Mouse (Mus musculus) C2C12 (cell line): ENCODE measurements around the gene Ppp1r1b. TPM values are rescaled to one million over a fixed set of nuclear protein-coding genes. Genes with fewer than 3 reads are reported as not detected.

Experiments used
- H3K27me3 ChIP-seq: one replicate; pipeline ENCODE4 v1.6.1; 2011; ENCODE audit not compliant: control insufficient read depth, insufficient read depth, insufficient read length
- H3K36me3 ChIP-seq: one replicate; pipeline ENCODE4 v1.6.1; 2011; ENCODE audit not compliant: control insufficient read depth, insufficient read depth
- H3K4me3 ChIP-seq: one replicate; pipeline ENCODE4 v1.5.1; 2011; ENCODE audit warnings: mild to moderate bottlenecking, control low read depth; ENCODE audit not compliant: poor library complexity, insufficient read depth, severe bottlenecking
- H3K79me2 ChIP-seq: one replicate; pipeline ENCODE4 v1.6.1; 2011; ENCODE audit not compliant: control insufficient read depth, insufficient read depth
- H3K79me3 ChIP-seq: one replicate; pipeline ENCODE4 v1.6.1; 2011; ENCODE audit warnings: low read depth, control low read depth
- H3ac ChIP-seq: one replicate; pipeline ENCODE3; 2011; ENCODE audit warnings: low read depth; ENCODE audit not compliant: control insufficient read depth, insufficient read length
- CEBPB ChIP-seq: IDR thresholded peaks from one replicate; pipeline ENCODE4 v1.6.1; 2011; ENCODE audit warnings: low read depth, mild to moderate bottlenecking, control low read depth, moderate library complexity
- CTCF ChIP-seq: IDR thresholded peaks from one replicate; pipeline ENCODE4 v1.5.1; 2011; ENCODE audit not compliant: control insufficient read depth, insufficient read depth, insufficient read length
- FOSL1 ChIP-seq: IDR thresholded peaks from one replicate; pipeline ENCODE4 v1.8.0; 2011; ENCODE audit warnings: mild to moderate bottlenecking, low read length; ENCODE audit not compliant: poor library complexity, insufficient read depth, severe bottlenecking
- MAX ChIP-seq: IDR thresholded peaks from one replicate; pipeline ENCODE4 v1.6.1; 2011; ENCODE audit warnings: mild to moderate bottlenecking, control low read depth
- MYOD1 ChIP-seq: IDR thresholded peaks from one replicate; pipeline ENCODE4 v1.6.1; 2011; ENCODE audit warnings: low read depth; ENCODE audit not compliant: control insufficient read depth, insufficient read length
- MYOG ChIP-seq: IDR thresholded peaks from one replicate; pipeline ENCODE4 v1.6.1; 2011; ENCODE audit not compliant: control insufficient read depth, insufficient read length; ENCODE audit errors: extremely low read depth
- USF1 ChIP-seq: IDR thresholded peaks from one replicate; pipeline ENCODE4 v1.6.1; 2011; ENCODE audit warnings: low read depth, mild to moderate bottlenecking, control low read depth, moderate library complexity
- polyA plus RNA-seq: library from polyadenylated mRNA; unstranded; fragments of >200 nt; fragmentation: generic; extraction: Trizol; gene quantifications from one replicate; pipeline ENCODE4 v1.2.1, GENCODE M21; 2012; ENCODE audit warnings: missing spikeins

The Ppp1r1b gene
- polyA plus RNA-seq, 1 experiment = 0.28 TPM

DNA sequence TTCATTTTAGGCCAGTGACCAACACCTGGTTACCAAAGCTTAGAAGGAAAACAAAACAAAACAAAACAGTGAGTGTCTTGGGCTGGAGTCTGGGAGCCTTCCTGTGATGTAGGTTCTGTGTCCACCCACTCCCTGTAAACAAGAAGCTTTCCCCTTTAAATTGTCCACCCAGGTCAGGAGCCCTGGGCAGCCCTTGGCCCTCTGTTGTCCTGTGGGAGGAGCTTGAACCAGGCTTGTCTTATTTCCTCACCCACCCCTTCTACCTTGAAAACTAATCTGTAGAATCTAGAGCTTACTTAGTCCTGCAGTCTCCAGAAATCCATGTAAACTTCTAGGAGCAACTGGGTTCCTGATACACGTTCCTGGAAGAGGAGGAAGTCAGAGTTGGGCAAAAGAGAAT, 26.0 kb upstream of the Ppp1r1b start:
- TF ChIP-seq CTCF = no peak
- TF ChIP-seq USF1 = no peak
- TF ChIP-seq FOSL1 = no peak
- no peak for TF ChIP-seq MYOD1
- TF ChIP-seq MYOG = no peak
- TF ChIP-seq MAX = no peak
- TF ChIP-seq CEBPB = no peak
- Histone ChIP-seq H3K4me3 (no peak overlapping the region), H3K79me2 (no peaks in the 10 kb centered on the region), H3K36me3 (no peaks in the 10 kb centered on the region), H3ac (no peak overlapping the region), H3K79me3 (no peaks in the 10 kb centered on the region), H3K27me3 (peaks cover 91% of the 10 kb centered on the region)

DNA sequence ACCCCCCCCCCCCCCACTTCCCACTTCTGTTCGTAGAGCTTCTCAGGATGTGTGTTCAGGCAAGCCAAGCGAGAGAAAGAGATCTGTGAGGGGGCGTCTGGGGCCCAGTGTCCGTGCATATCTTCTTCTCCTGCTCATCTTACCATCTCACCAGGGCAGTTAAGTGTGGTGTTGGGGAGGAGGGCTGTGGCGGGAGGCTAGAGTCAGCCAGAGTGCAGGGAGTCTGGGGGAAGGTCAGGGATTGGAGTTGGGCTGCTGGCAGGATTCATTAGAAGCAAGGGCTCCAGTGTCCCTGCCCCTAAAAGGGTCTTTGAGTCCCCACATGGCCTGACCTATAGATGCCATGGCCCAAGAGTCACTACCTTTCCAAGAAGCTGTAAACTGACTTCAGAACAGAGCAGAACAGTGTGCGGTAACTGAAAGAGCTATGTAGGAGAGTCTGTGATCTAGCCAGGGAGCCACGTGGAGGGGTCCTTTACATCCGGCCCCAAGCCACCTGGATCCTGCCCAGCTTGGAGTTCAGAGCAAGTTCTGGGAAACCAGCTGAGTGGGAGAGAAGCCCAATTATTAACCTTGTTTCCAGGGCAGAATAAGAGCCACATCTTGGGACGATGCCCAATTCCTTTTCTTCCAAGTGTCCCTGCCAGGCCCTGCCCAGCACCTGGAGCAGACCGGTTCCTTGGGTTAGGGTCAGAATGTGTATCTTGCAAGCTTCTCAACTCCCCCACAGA, 24.9 kb upstream of the Ppp1r1b start:
- Histone ChIP-seq H3K4me3 (no peak overlapping the region), H3ac (no peak overlapping the region), H3K79me3 (no peaks in the 10 kb centered on the region), H3K36me3 (no peaks in the 10 kb centered on the region), H3K27me3 (peaks cover 91% of the 10 kb centered on the region), H3K79me2 (no peaks in the 10 kb centered on the region)
- TF ChIP-seq MYOG (no peak), USF1 (no peak), FOSL1 (no peak), CTCF (no peak), CEBPB (no peak), MYOD1 (no peak), MAX (no peak)

- Histone ChIP-seq H3K4me3 (no peak overlapping the region), H3ac (no peak overlapping the region), H3K36me3 (no peaks in the 10 kb centered on the region), H3K27me3 (peaks cover 91% of the 10 kb centered on the region), H3K79me3 (no peaks in the 10 kb centered on the region), H3K79me2 (no peaks in the 10 kb centered on the region)
- no peak for TF ChIP-seq FOSL1
Observed at GRCm38 (mm10) chr11:98323933-98324332, 24.3 kb upstream of the Ppp1r1b start.

DNA sequence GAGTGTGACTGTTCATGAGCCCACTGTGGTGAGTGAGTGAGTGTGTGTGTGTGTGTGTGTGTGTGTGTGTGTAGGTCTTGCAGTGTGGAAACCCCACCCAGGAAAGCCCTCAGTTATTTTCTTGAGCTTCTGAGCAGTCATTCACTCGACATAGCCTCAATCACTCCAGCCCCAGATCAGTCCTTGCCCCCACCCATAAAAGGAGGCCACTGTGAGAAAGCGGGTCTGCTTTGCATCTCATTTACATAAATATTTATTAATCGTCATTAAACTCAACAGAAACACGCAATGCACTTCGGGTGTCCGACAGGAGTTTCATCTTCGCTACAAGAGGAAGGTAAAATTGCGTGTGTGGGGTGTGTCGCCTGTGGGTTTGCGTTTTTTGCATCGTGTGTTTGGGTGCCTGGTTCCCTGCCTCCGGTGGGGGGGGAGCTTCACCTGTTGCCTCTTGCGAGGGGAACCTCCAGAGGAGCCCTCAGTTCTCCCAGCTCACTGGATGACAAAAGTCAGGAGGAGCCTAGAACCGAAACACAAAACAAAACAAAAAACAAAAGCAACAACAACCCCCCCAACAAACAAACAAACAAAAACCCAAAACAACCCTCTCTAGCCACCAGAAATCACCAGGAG, 22.9 kb upstream of the Ppp1r1b start:
- TF ChIP-seq FOSL1 = no peak
- no peak for TF ChIP-seq MAX
- TF ChIP-seq CEBPB = no peak
- TF ChIP-seq MYOD1 = no peak
- TF ChIP-seq USF1 = no peak
- no peak for TF ChIP-seq MYOG
- no peak for TF ChIP-seq CTCF
- no peaks in the 10 kb centered on the region for H3K79me2 ChIP-seq
- H3K79me3 ChIP-seq = no peaks in the 10 kb centered on the region

GRCm38 (mm10) chr11:98325821-98326218, 22.4 kb upstream of the Ppp1r1b start:
- Histone ChIP-seq H3K27me3 (peaks cover 91% of the 10 kb centered on the region), H3K79me3 (no peaks in the 10 kb centered on the region), H3ac (no peak overlapping the region), H3K4me3 (no peak overlapping the region), H3K79me2 (no peaks in the 10 kb centered on the region), H3K36me3 (no peaks in the 10 kb centered on the region)
- TF ChIP-seq MAX = no peak
- no peak for TF ChIP-seq MYOD1
- no peak for TF ChIP-seq FOSL1
- TF ChIP-seq MYOG = no peak
- no peak for TF ChIP-seq CTCF
- TF ChIP-seq USF1 = no peak
- TF ChIP-seq CEBPB = no peak

More for the DNA sequence above, 22.9 kb upstream of the Ppp1r1b start:
- Histone ChIP-seq H3K27me3 (peaks cover 91% of the 10 kb centered on the region), H3ac (no peak overlapping the region), H3K36me3 (no peaks in the 10 kb centered on the region), H3K4me3 (no peak overlapping the region)
